Mouse (Mus musculus): Measurements from ENCODE around the gene Nbeal1. TPM values are rescaled to one million over a fixed set of nuclear protein-coding genes. Genes with fewer than 3 reads are reported as not detected.
A peak's percentile ranks its signal among the peaks of the same experiment; 100 is the strongest.
"Not testable (repeated sequence)": the region's sequence is repeated elsewhere in the genome, so short reads cannot be mapped to it uniquely, and the experiment has no call there.

Gene Nbeal1
- polyA plus RNA-seq, 1 experiment = 1.7 TPM

GRCm38 (mm10) chr1:60169626-60170025 is 10.8 kb upstream of the Nbeal1 start:
- H3K27me3 ChIP-seq (ENCODE audit: control insufficient read depth, insufficient read depth, low read length) = no peaks in the 10 kb centered on the region
- TF ChIP-seq POLR2A (IDR thresholded peaks at IDR 0.05; ENCODE audit: control insufficient read depth, extremely low read depth, insufficient read depth, low read length, poor library complexity) = no peak
- TF ChIP-seq CTCF (IDR thresholded peaks at IDR 0.05; ENCODE audit: borderline replicate concordance, control insufficient read depth, extremely low read depth, insufficient read depth, low read length, poor library complexity) = no peak
- no peaks in the 10 kb centered on the region for H3K4me1 ChIP-seq (replicated peaks; ENCODE audit: control insufficient read depth, insufficient read depth, low read length)
- no peak overlapping the region for H3K27ac ChIP-seq (ENCODE audit: control insufficient read depth, insufficient read depth, low read length)
- H3K36me3 ChIP-seq (ENCODE audit: control insufficient read depth, insufficient read depth, low read length) = no peaks in the 10 kb centered on the region
- 98% methylated on average over 2 of the region's 2 CpGs for whole genome bisulfite sequencing
- DNase-seq = no peak
- H3K4me3 ChIP-seq (ENCODE audit: control insufficient read depth, insufficient read depth, low read length) = no peak overlapping the region

- no peaks in the 10 kb centered on the region for H3K4me1 ChIP-seq (replicated peaks; ENCODE audit: control insufficient read depth, insufficient read depth, low read length)
- no peak overlapping the region for H3K4me3 ChIP-seq (ENCODE audit: control insufficient read depth, insufficient read depth, low read length)
- 91% methylated on average over 2 of the region's 2 CpGs for WGBS
- no peaks in the 10 kb centered on the region for H3K36me3 ChIP-seq (ENCODE audit: control insufficient read depth, insufficient read depth, low read length)
- TF ChIP-seq CTCF (IDR thresholded peaks at IDR 0.05; ENCODE audit: borderline replicate concordance, control insufficient read depth, extremely low read depth, insufficient read depth, low read length, poor library complexity) = no peak
- TF ChIP-seq POLR2A (IDR thresholded peaks at IDR 0.05; ENCODE audit: control insufficient read depth, extremely low read depth, insufficient read depth, low read length, poor library complexity) = no peak
- H3K27me3 ChIP-seq (ENCODE audit: control insufficient read depth, insufficient read depth, low read length) = no peaks in the 10 kb centered on the region
- H3K27ac ChIP-seq (ENCODE audit: control insufficient read depth, insufficient read depth, low read length) = no peak overlapping the region
- no peak for DNase-seq
Observed at GRCm38 (mm10) chr1:60170251-60170650, 10.1 kb upstream of the Nbeal1 start.

- Histone ChIP-seq H3K27ac (ENCODE audit: control insufficient read depth, insufficient read depth, low read length) (no peak overlapping the region), H3K36me3 (ENCODE audit: control insufficient read depth, insufficient read depth, low read length) (no peaks in the 10 kb centered on the region), H3K4me3 (ENCODE audit: control insufficient read depth, insufficient read depth, low read length) (no peak overlapping the region), H3K27me3 (ENCODE audit: control insufficient read depth, insufficient read depth, low read length) (no peaks in the 10 kb centered on the region), H3K4me1 (replicated peaks; ENCODE audit: control insufficient read depth, insufficient read depth, low read length) (no peaks in the 10 kb centered on the region)
- TF ChIP-seq POLR2A (IDR thresholded peaks at IDR 0.05; ENCODE audit: control insufficient read depth, extremely low read depth, insufficient read depth, low read length, poor library complexity) (no peak), CTCF (IDR thresholded peaks at IDR 0.05; ENCODE audit: borderline replicate concordance, control insufficient read depth, extremely low read depth, insufficient read depth, low read length, poor library complexity) (no peak)
- DNase-seq = no peak
- WGBS = 92% methylated on average over 3 of the region's 3 CpGs
Observed at GRCm38 (mm10) chr1:60173119-60173518, 7.3 kb upstream of the Nbeal1 start.

DNA sequence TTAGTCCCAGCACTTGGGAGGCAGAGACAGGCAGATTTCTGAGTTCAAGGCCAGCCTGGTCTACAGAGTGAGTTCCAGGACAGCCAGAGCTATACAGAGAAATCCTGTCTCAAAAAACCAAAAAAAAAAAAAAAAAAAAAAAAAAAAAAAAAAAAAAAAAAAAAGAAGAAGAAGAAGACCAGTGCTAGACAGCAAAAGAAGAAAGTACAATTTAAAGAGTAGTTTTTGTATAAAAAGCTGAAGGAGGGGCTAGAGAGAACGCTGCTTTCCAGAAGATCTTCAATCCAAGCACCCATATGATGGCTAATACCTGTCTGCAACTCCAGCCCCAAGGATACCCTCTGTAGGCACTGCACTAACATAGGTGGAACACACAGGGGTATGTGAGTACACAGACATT is 2.6 kb upstream of the Nbeal1 start:
- not testable (repeated sequence) for H3K27ac ChIP-seq (ENCODE audit: control insufficient read depth, insufficient read depth, low read length); H3K27me3 ChIP-seq (ENCODE audit: control insufficient read depth, insufficient read depth, low read length); DNase-seq; H3K4me1 ChIP-seq (replicated peaks; ENCODE audit: control insufficient read depth, insufficient read depth, low read length); H3K4me3 ChIP-seq (ENCODE audit: control insufficient read depth, insufficient read depth, low read length); H3K36me3 ChIP-seq (ENCODE audit: control insufficient read depth, insufficient read depth, low read length)
- 97% methylated on average over 1 of the region's 1 CpGs for WGBS

GRCm38 (mm10) chr1:60179376-60179775 is 1.0 kb upstream of the Nbeal1 start:
- Histone ChIP-seq H3K4me1 (replicated peaks; ENCODE audit: control insufficient read depth, insufficient read depth, low read length) (peaks cover 3% of the 10 kb centered on the region; the same call in 1 of the 2 replicates), H3K27ac (ENCODE audit: control insufficient read depth, insufficient read depth, low read length) (no peak overlapping the region), H3K27me3 (ENCODE audit: control insufficient read depth, insufficient read depth, low read length) (no peaks in the 10 kb centered on the region), H3K36me3 (ENCODE audit: control insufficient read depth, insufficient read depth, low read length) (no peaks in the 10 kb centered on the region), H3K4me3 (ENCODE audit: control insufficient read depth, insufficient read depth, low read length) (no peak overlapping the region)
- DNase-seq = no peak
- WGBS = 32% methylated on average over 4 of the region's 4 CpGs
- TF ChIP-seq CTCF (IDR thresholded peaks at IDR 0.05; ENCODE audit: borderline replicate concordance, control insufficient read depth, extremely low read depth, insufficient read depth, low read length, poor library complexity) (no peak), POLR2A (IDR thresholded peaks at IDR 0.05; ENCODE audit: control insufficient read depth, extremely low read depth, insufficient read depth, low read length, poor library complexity) (no peak)

DNA sequence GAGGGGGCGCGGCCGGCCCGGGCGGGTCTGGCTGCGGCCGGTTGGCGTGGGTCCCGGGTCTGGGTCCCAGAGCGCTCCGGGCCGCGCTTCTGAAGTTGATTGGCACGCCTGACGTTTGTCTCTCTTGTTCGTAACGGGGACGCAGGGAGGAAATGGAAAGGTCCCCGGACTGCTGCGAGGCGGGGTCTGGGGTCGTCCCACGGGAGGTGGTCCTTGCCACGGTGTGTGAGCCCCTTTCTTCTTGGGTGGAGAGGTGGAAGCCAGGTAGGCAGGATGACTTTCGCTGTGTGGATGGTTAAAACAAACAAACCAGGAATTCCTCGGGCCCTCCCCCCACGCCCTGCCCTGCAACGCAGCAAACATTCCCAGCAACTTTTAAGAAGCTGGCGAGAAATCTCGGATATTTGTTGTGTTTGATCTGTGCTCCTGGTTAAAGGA is 404 bp downstream of the Nbeal1 start:
- Histone ChIP-seq H3K36me3 (ENCODE audit: control insufficient read depth, insufficient read depth, low read length) (no peaks in the 10 kb centered on the region), H3K27me3 (ENCODE audit: control insufficient read depth, insufficient read depth, low read length) (no peaks in the 10 kb centered on the region), H3K4me1 (replicated peaks; ENCODE audit: control insufficient read depth, insufficient read depth, low read length) (peaks cover 3% of the 10 kb centered on the region; the same call in 1 of the 2 replicates), H3K27ac (ENCODE audit: control insufficient read depth, insufficient read depth, low read length) (no peak overlapping the region; the same call in 1 of the 2 replicates), H3K4me3 (ENCODE audit: control insufficient read depth, insufficient read depth, low read length) (peak overlapping the region; percentile 58)
- DNase-seq = no peak
- WGBS = under 1% methylated on average over 30 of the region's 30 CpGs
- TF ChIP-seq POLR2A (IDR thresholded peaks at IDR 0.05; ENCODE audit: control insufficient read depth, extremely low read depth, insufficient read depth, low read length, poor library complexity) = no peak
- TF ChIP-seq CTCF (IDR thresholded peaks at IDR 0.05; ENCODE audit: borderline replicate concordance, control insufficient read depth, extremely low read depth, insufficient read depth, low read length, poor library complexity) = no peak

DNA sequence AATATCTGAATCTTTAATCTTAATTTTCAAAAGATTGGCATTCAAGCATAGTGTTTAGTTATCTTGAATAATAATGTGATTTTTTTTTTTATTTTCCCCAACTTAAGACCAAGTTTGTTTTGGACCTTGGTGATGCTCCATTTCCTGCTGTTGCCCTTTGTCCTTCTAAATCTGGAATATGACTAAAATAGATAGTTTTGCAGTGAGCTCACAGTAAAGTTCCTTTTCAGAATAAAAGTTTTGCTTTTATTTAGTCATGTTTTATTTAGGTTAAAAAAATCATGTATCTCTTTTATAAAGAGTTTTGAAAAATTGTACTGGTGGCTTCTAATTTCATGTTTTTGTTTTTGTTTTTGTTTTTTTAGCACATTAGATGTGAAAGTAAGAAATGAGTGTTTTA is 8.1 kb downstream of the Nbeal1 start:
- Histone ChIP-seq H3K4me1 (replicated peaks; ENCODE audit: control insufficient read depth, insufficient read depth, low read length) (no peaks in the 10 kb centered on the region), H3K27me3 (ENCODE audit: control insufficient read depth, insufficient read depth, low read length) (no peaks in the 10 kb centered on the region), H3K36me3 (ENCODE audit: control insufficient read depth, insufficient read depth, low read length) (no peaks in the 10 kb centered on the region), H3K4me3 (ENCODE audit: control insufficient read depth, insufficient read depth, low read length) (no peak overlapping the region), H3K27ac (ENCODE audit: control insufficient read depth, insufficient read depth, low read length) (no peak overlapping the region)
- TF ChIP-seq POLR2A (IDR thresholded peaks at IDR 0.05; ENCODE audit: control insufficient read depth, extremely low read depth, insufficient read depth, low read length, poor library complexity) (no peak), CTCF (IDR thresholded peaks at IDR 0.05; ENCODE audit: borderline replicate concordance, control insufficient read depth, extremely low read depth, insufficient read depth, low read length, poor library complexity) (no peak)
- DNase-seq = no peak
